Mouse (Mus musculus) cortical plate, adult 2 months (tissue): ENCODE results near the gene Scn1a.

Source experiments
- CTCF ChIP-seq: fragments of 200-500 bp; IDR thresholded peaks from 2 replicates; pipeline ENCODE4 v1.5.1; 2011; ENCODE audit warnings: mild to moderate bottlenecking, control low read depth, low read length; ENCODE audit not compliant: insufficient read depth; ENCODE audit errors: extremely low read depth
- POLR2A ChIP-seq: fragments of 200-500 bp; IDR thresholded peaks from 2 replicates; pipeline ENCODE4 v1.6.1; 2011; ENCODE audit warnings: mild to moderate bottlenecking, low read length, control low read depth; ENCODE audit not compliant: insufficient read depth; ENCODE audit errors: extremely low read depth

GRCm38 (mm10) chr2:66346181-66346580 is 94.5 kb downstream of the Scn1a start:
- TF ChIP-seq POLR2A (no peak), CTCF (no peak)
